Mouse (Mus musculus) testis, adult 2 months (tissue): ENCODE results near the gene Timm8a1. TPM values are rescaled to one million over a fixed set of nuclear protein-coding genes. Genes with fewer than 3 reads are reported as not detected.

Source experiments
- H3K27ac ChIP-seq: fragments of 200-500 bp; 2 replicates; pipeline ENCODE4 v1.5.1; 2012; ENCODE audit warnings: low read depth, low read length; ENCODE audit not compliant: control insufficient read depth, insufficient read depth
- H3K27me3 ChIP-seq: fragments of 200-500 bp; 2 replicates; pipeline ENCODE4 v1.6.1; 2012; ENCODE audit warnings: mild to moderate bottlenecking, low read length, moderate library complexity; ENCODE audit not compliant: control insufficient read depth, insufficient read depth
- H3K36me3 ChIP-seq: fragments of 200-500 bp; 2 replicates; pipeline ENCODE4 v1.6.1; 2012; ENCODE audit warnings: mild to moderate bottlenecking, low read length; ENCODE audit not compliant: control insufficient read depth, insufficient read depth
- H3K4me1 ChIP-seq: fragments of 200-500 bp; 2 replicates; pipeline ENCODE4 v1.6.1; 2012; ENCODE audit warnings: low read length; ENCODE audit not compliant: control insufficient read depth, insufficient read depth
- H3K4me3 ChIP-seq: fragments of 200-500 bp; 2 replicates; pipeline ENCODE4 v1.5.1; 2012; ENCODE audit warnings: low read depth, mild to moderate bottlenecking, low read length, moderate library complexity, mixed read lengths; ENCODE audit not compliant: control insufficient read depth
- CTCF ChIP-seq: fragments of 200-500 bp; IDR thresholded peaks from 2 replicates; pipeline ENCODE4 v1.5.1; 2012; ENCODE audit warnings: low read depth, mild to moderate bottlenecking, inconsistent platforms, low read length, moderate library complexity; ENCODE audit not compliant: control insufficient read depth, insufficient read depth, insufficient replicate concordance
- POLR2A ChIP-seq: fragments of 200-500 bp; IDR thresholded peaks from 2 replicates; pipeline ENCODE4 v1.6.1; 2012; ENCODE audit warnings: low read depth, mild to moderate bottlenecking, inconsistent platforms, low read length, moderate library complexity; ENCODE audit not compliant: control insufficient read depth
- polyA plus RNA-seq: library from polyadenylated mRNA; depleted of rRNA; stranded (reverse); fragments of >200 nt; gene quantifications from 2 replicates; pipeline ENCODE4 v1.2.3, GENCODE M21; 2012; rRNA removed

Gene Timm8a1
- polyA plus RNA-seq, 1 experiment, result 0.64 TPM

- no peak for TF ChIP-seq POLR2A
- TF ChIP-seq CTCF, result no peak
- no peak overlapping the region for H3K27ac ChIP-seq
- H3K4me3 ChIP-seq, result no peak overlapping the region
These were observed 17.9 kb downstream of the Timm8a1 start for GRCm38 (mm10) chrX:134523772-134524171.

GRCm38 (mm10) chrX:134509473-134509872 is 32.2 kb downstream of the Timm8a1 start:
- TF ChIP-seq CTCF, result no peak
- no peak for TF ChIP-seq POLR2A
- Histone ChIP-seq H3K27ac (no peak overlapping the region), H3K4me1 (no peaks in the 10 kb centered on the region), H3K27me3 (no peaks in the 10 kb centered on the region), H3K36me3 (no peaks in the 10 kb centered on the region), H3K4me3 (no peak overlapping the region)

More at GRCm38 (mm10) chrX:134523772-134524171, 17.9 kb downstream of the Timm8a1 start:
- Histone ChIP-seq H3K4me1 (no peaks in the 10 kb centered on the region), H3K27me3 (no peaks in the 10 kb centered on the region), H3K36me3 (no peaks in the 10 kb centered on the region)

- no peak for TF ChIP-seq POLR2A
- TF ChIP-seq CTCF, result no peak
These were observed 33.7 kb downstream of the Timm8a1 start for GRCm38 (mm10) chrX:134507977-134508376.

GRCm38 (mm10) chrX:134500651-134501050 is 41.0 kb downstream of the Timm8a1 start:
- no peak overlapping the region; the same call in 1 of the 2 replicates for H3K27ac ChIP-seq
- H3K27me3 ChIP-seq, result no peaks in the 10 kb centered on the region
- no peak for TF ChIP-seq POLR2A
- no peak for TF ChIP-seq CTCF
- H3K36me3 ChIP-seq, result no peaks in the 10 kb centered on the region
- no peak overlapping the region for H3K4me3 ChIP-seq
- H3K4me1 ChIP-seq, result no peaks in the 10 kb centered on the region

More at GRCm38 (mm10) chrX:134507977-134508376, 33.7 kb downstream of the Timm8a1 start:
- no peak overlapping the region for H3K4me3 ChIP-seq
- H3K36me3 ChIP-seq, result no peaks in the 10 kb centered on the region
- H3K4me1 ChIP-seq, result no peaks in the 10 kb centered on the region
- no peaks in the 10 kb centered on the region for H3K27me3 ChIP-seq
- H3K27ac ChIP-seq, result no peak overlapping the region

Other genes with a start within 250 kb of the Timm8a1 start
- 7.0 and 13.6 TPM in 2 replicates for gene Tmem35a, start 246.6 kb downstream of the Timm8a1 start, polyA plus RNA-seq
- gene Cenpi, start 233.8 kb downstream of the Timm8a1 start, polyA plus RNA-seq, result 2.3 and 3.1 TPM in 2 replicates
- 2.2 and 2.9 TPM in 2 replicates for gene Drp2, start 137.3 kb downstream of the Timm8a1 start, polyA plus RNA-seq
- 9.6 and 11.8 TPM in 2 replicates for gene Taf7l, start 65.4 kb downstream of the Timm8a1 start, polyA plus RNA-seq
- 0.17 and 0.20 TPM in 2 replicates for gene Btk, start 41.7 kb upstream of the Timm8a1 start, polyA plus RNA-seq
- 22.6 and 26.1 TPM in 2 replicates for gene Rpl36a, start 43.8 kb upstream of the Timm8a1 start, polyA plus RNA-seq
- gene Gla, start 59.3 kb upstream of the Timm8a1 start, polyA plus RNA-seq, result 0.73 and 0.80 TPM in 2 replicates
- gene Hnrnph2, start 59.3 kb upstream of the Timm8a1 start, polyA plus RNA-seq, result 4.8 and 6.4 TPM in 2 replicates
- gene Armcx4, start 144.7 kb upstream of the Timm8a1 start, polyA plus RNA-seq, result 0.17 and 0.28 TPM in 2 replicates
- 0.70 and 1.1 TPM in 2 replicates for gene Armcx1, start 176.1 kb upstream of the Timm8a1 start, polyA plus RNA-seq
- gene Armcx6, start 209.6 kb upstream of the Timm8a1 start, polyA plus RNA-seq, result 1.6 and 1.8 TPM in 2 replicates
- gene Armcx3, start 214.7 kb upstream of the Timm8a1 start, polyA plus RNA-seq, result 1.1 and 1.5 TPM in 2 replicates